Comparison of ENCODE assay signal across 8 mouse cellular contexts in genomic region chrX:48019940-48020339, GRCm38 (mm10). TPM values are rescaled to one million over a fixed set of nuclear protein-coding genes. Genes with fewer than 3 reads are reported as not detected.
DNase-seq lines count a peak whose midpoint lies in the region; ATAC-seq and TF ChIP-seq lines count a peak whose summit lies in the region.

No protein-coding gene starts in this region.

- no peak overlapping the region for H3K9ac ChIP-seq in heart, adult 2 months (ENCODE audit: low read depth, low read length)
- no peak overlapping the region for H3K9ac ChIP-seq in liver, embryonic 13.5 days

- no peaks in the 10 kb centered on the region for H3K9me3 ChIP-seq in liver, embryonic 13.5 days (replicated peaks)

- TF ChIP-seq CTCF in heart, adult 2 months (IDR thresholded peaks at IDR 0.05) = peak; percentile 89

- peak; percentile 90 for ATAC-seq in common myeloid progenitor, adult 5-6 weeks (replicated peaks; ENCODE audit: low read depth, poor library complexity, severe bottlenecking)
- no peak for ATAC-seq in liver, embryonic 13.5 days (ENCODE audit: low read depth)

- H3K4me2 ChIP-seq in liver, embryonic 13.5 days = no peak overlapping the region

- no peaks in the 10 kb centered on the region for H3K79me2 ChIP-seq in heart, adult 2 months (replicated peaks; ENCODE audit: control insufficient read depth, insufficient read depth, low read length)

- H3K27ac ChIP-seq in heart, adult 2 months = no peak overlapping the region
- H3K27ac ChIP-seq in liver, embryonic 13.5 days = no peak overlapping the region

- no peaks in the 10 kb centered on the region for H3K36me3 ChIP-seq in heart, adult 2 months (ENCODE audit: control insufficient read depth, insufficient read depth, low read length)
- no peaks in the 10 kb centered on the region for H3K36me3 ChIP-seq in liver, embryonic 13.5 days

- no peak for TF ChIP-seq POLR2A in heart, adult 2 months (IDR thresholded peaks at IDR 0.05; ENCODE audit: insufficient read depth, low read depth, low read length)

- H3K4me1 ChIP-seq in heart, adult 2 months (ENCODE audit: control insufficient read depth, insufficient read depth, low read length) = no peaks in the 10 kb centered on the region
- H3K4me1 ChIP-seq in liver, embryonic 13.5 days (replicated peaks) = no peaks in the 10 kb centered on the region

- H3K4me3 ChIP-seq in heart, adult 2 months = no peak overlapping the region
- no peak overlapping the region for H3K4me3 ChIP-seq in liver, embryonic 13.5 days (replicated peaks)

- no peaks in the 10 kb centered on the region for H3K27me3 ChIP-seq in heart, adult 2 months (ENCODE audit: control insufficient read depth, insufficient read depth, low read length)
- H3K27me3 ChIP-seq in liver, embryonic 13.5 days = peaks cover 9% of the 10 kb centered on the region; the same call in 1 of the 2 replicates

- intact Hi-C loops in heart, adult 2 months (cut with DNase I) = loop anchor here (1.0 to 2.0 kb wide), 3 partner anchors 27 to 105 kb away; no protein-coding TSS in a partner anchor

- DNase-seq in B cell, adult 2 months = peak; percentile 78 to 80
- peak; percentile 57 for DNase-seq in R1 (ENCODE audit: low read depth, low spot score)
- DNase-seq in heart, adult 2 months = peak; percentile 57 to 75
- peak; percentile 81 for DNase-seq in kidney, postnatal 10 days
- peak; percentile 19 for DNase-seq in liver, embryonic 13.5 days
- DNase-seq in retina, postnatal 7 days (ENCODE audit: low read depth, low spot score) = peak; percentile 39
- peak; percentile 60 for DNase-seq in urinary bladder, postnatal 25 days (ENCODE audit: low spot score)

- no peak for TF ChIP-seq EP300 in heart, adult 2 months (IDR thresholded peaks at IDR 0.05; ENCODE audit: insufficient read depth, low read depth, low read length)

- WGBS in heart, adult 2 months = 15% methylated on average over 5 of the region's 5 CpGs
- 8% methylated on average over 5 of the region's 5 CpGs for WGBS in liver, embryonic 13.5 days (ENCODE audit: insufficient replicate concordance)

RNA-seq across cellular contexts. Expression of gene Apln, which starts 14.7 kb away (rescaled TPM):
- 0.32 and 0.78 TPM in 2 replicates for total RNA-seq in common myeloid progenitor, adult 5-6 weeks (2017)
- total RNA-seq in heart, adult 2 months (2021) = 1 to 10 TPM; 6.6 to 8.2 TPM
- 7.8 and 7.9 TPM in 2 replicates for polyA plus RNA-seq in heart, adult 2 months (2012; rRNA removed)
- polyA plus RNA-seq in liver, embryonic 13.5 days (2015; fragmentation: Nextera tagmentation; extraction: Ambion mirVana) = 0.10 and 0.13 TPM in 2 replicates

Comparison
In these comparisons a context has a peak if more than half of its experiments do, and no peak if none do; other contexts are left out.
1. DNase-seq: peak in every context shown above with its lines; median percentile 81 in kidney, postnatal 10 days; 79 in B cell, adult 2 months; 66 in heart, adult 2 months; 60 in urinary bladder, postnatal 25 days; 57 in R1; 39 in retina, postnatal 7 days; 19 in liver, embryonic 13.5 days.